30 mouse cellular contexts compared by ENCODE assay signal in genomic region chr16:90315881-90316280, GRCm38 (mm10). TPM values are rescaled to one million over a fixed set of nuclear protein-coding genes. Genes with fewer than 3 reads are reported as not detected.
DNase-seq lines count a peak whose midpoint lies in the region; ATAC-seq and TF ChIP-seq lines count a peak whose summit lies in the region.
"Had no signal": no experiment of that assay in that cellular context is flagged by ENCODE, and none has a peak within 500 bp of the region (broad histone marks: within the 10 kb centered on the region; RNA-seq: fewer than 3 reads in every experiment).

No protein-coding gene starts in this region.

- no peaks in the 10 kb centered on the region for H3K9me3 ChIP-seq in midbrain, embryonic 11.5 days (ENCODE audit: control insufficient read depth, low read length)
- no peaks in the 10 kb centered on the region for H3K9me3 ChIP-seq in midbrain, postnatal 0 days (ENCODE audit: low read length)
- H3K9me3 ChIP-seq: forebrain, embryonic 10.5 days; forebrain, embryonic 13.5 days; heart, embryonic 12.5 days; heart, embryonic 15.5 days had no signal

- no peak overlapping the region for H3K4me3 ChIP-seq in midbrain, embryonic 11.5 days (ENCODE audit: low read depth, low read length)
- H3K4me3 ChIP-seq in midbrain, postnatal 0 days (ENCODE audit: low read depth, low read length): no peak overlapping the region
- H3K4me3 ChIP-seq: forebrain, embryonic 10.5 days; forebrain, embryonic 13.5 days; heart, embryonic 12.5 days; heart, embryonic 15.5 days had no signal

- WGBS in midbrain, embryonic 11.5 days: 84% methylated on average over 4 of the region's 4 CpGs
- 88% methylated on average over 4 of the region's 4 CpGs for WGBS in midbrain, postnatal 0 days

- H3K36me3 ChIP-seq in midbrain, embryonic 11.5 days (ENCODE audit: control insufficient read depth, insufficient read depth, low read length): no peaks in the 10 kb centered on the region
- H3K36me3 ChIP-seq in midbrain, postnatal 0 days (ENCODE audit: insufficient read depth, low read length): no peaks in the 10 kb centered on the region
- H3K36me3 ChIP-seq: forebrain, embryonic 10.5 days; G1E; heart, embryonic 12.5 days; heart, embryonic 15.5 days had no signal

- peak; percentile 4 for DNase-seq in adrenal gland, adult 8-10 months
- no peak for DNase-seq in adrenal gland, postnatal 4 days (ENCODE audit: low spot score in 2 of 2)
- peak; percentile 67 for DNase-seq in midbrain, embryonic 11.5 days (ENCODE audit: low spot score, missing footprints)
- DNase-seq in midbrain, postnatal 0 days (ENCODE audit: low spot score): no peak
- no peak for DNase-seq in ovary, adult 18-20 months (ENCODE audit: low spot score)
- DNase-seq: adrenal gland, adult 2 months; adrenal gland, postnatal 25 days; B cell, adult 2 months; cerebellum, adult 11-12 months; cerebellum, adult 8-10 months; cerebellum, postnatal 10 days; cerebellum, postnatal 36 days; gastrocnemius, postnatal 10 days; gastrocnemius, postnatal 36 days; heart, adult 18-20 months; heart, postnatal 10 days; heart, postnatal 4 days had no signal

- no peak for ATAC-seq in midbrain, embryonic 11.5 days (ENCODE audit: low FRiP score)
- no peak for ATAC-seq in midbrain, postnatal 0 days (ENCODE audit: low FRiP score)
- peak; percentile 73 for ATAC-seq in megakaryocyte, adult 5-6 weeks (ENCODE audit: poor library complexity, severe bottlenecking)
- no peak for ATAC-seq in activated CD4-positive, CD25-positive, alpha-beta regulatory T cell, adult 4 months
- ATAC-seq in cerebellum, adult (ENCODE audit: insufficient number of reproducible peaks, low FRiP score, low TSS enrichment): no peak
- ATAC-seq: forebrain, embryonic 13.5 days; forebrain, embryonic 16.5 days; hindbrain, postnatal 0 days; inflammation-experienced regulatory T-cells, adult 6 months; Patski had no signal

- H3K27ac ChIP-seq in midbrain, embryonic 11.5 days (ENCODE audit: low read depth, low read length): no peak overlapping the region
- no peak overlapping the region for H3K27ac ChIP-seq in midbrain, postnatal 0 days (ENCODE audit: low read depth, low read length)
- H3K27ac ChIP-seq: forebrain, embryonic 10.5 days; forebrain, embryonic 13.5 days; heart, embryonic 15.5 days; hindbrain, embryonic 14.5 days; hindbrain, postnatal 0 days had no signal

- H3K4me2 ChIP-seq in midbrain, embryonic 11.5 days: no peak overlapping the region
- no peak overlapping the region for H3K4me2 ChIP-seq in midbrain, postnatal 0 days (ENCODE audit: low read depth, low read length, poor library complexity, severe bottlenecking)
- H3K4me2 ChIP-seq: forebrain, embryonic 13.5 days; heart, embryonic 12.5 days; heart, embryonic 15.5 days; hindbrain, embryonic 14.5 days had no signal

- no peak for TF ChIP-seq CTCF in midbrain, postnatal 0 days (IDR thresholded peaks at IDR 0.05)

- no peak overlapping the region for H3K9ac ChIP-seq in midbrain, embryonic 11.5 days (ENCODE audit: low read length)
- H3K9ac ChIP-seq in midbrain, postnatal 0 days (replicated peaks; ENCODE audit: low read length, poor library complexity, severe bottlenecking): no peak overlapping the region
- H3K9ac ChIP-seq: forebrain, embryonic 13.5 days; heart, embryonic 12.5 days; heart, embryonic 15.5 days; hindbrain, embryonic 14.5 days had no signal

- no peaks in the 10 kb centered on the region for H3K4me1 ChIP-seq in midbrain, embryonic 11.5 days (ENCODE audit: control insufficient read depth, insufficient read depth, low read length)
- H3K4me1 ChIP-seq in midbrain, postnatal 0 days (ENCODE audit: insufficient read depth, low read length): no peaks in the 10 kb centered on the region
- H3K4me1 ChIP-seq: heart, embryonic 12.5 days; heart, embryonic 15.5 days had no signal

- H3K27me3 ChIP-seq in midbrain, embryonic 11.5 days (ENCODE audit: control insufficient read depth, insufficient read depth, low read length): no peaks in the 10 kb centered on the region
- H3K27me3 ChIP-seq in midbrain, postnatal 0 days (ENCODE audit: insufficient read depth, low read length): no peaks in the 10 kb centered on the region
- H3K27me3 ChIP-seq: forebrain, embryonic 13.5 days; heart, embryonic 12.5 days; heart, embryonic 15.5 days had no signal

RNA-seq across cellular contexts. Expression of gene Scaf4, which starts 31.6 kb away (rescaled TPM):
- 10 to 100 TPM; 33.2 to 72.0 (median 48.3) TPM for total RNA-seq in adrenal gland, adult 8-10 months (2022)
- total RNA-seq in adrenal gland, postnatal 4 days (2021): 10 to 100 TPM; 57.1 to 68.3 TPM
- polyA plus RNA-seq in midbrain, embryonic 11.5 days (2014; fragmentation: Nextera tagmentation; extraction: Ambion mirVana): 26.9 and 31.6 TPM in 2 replicates
- total RNA-seq in midbrain, postnatal 0 days (2014; rRNA removed): 10.7 and 25.5 TPM in 2 replicates
- polyA plus RNA-seq in midbrain, postnatal 0 days (2015; fragmentation: Nextera tagmentation; extraction: Ambion mirVana): 16.9 and 17.9 TPM in 2 replicates
- 51.5 and 58.4 TPM in 2 replicates for total RNA-seq in megakaryocyte, adult 5-6 weeks (2015)
- 19.2 and 29.1 TPM in 2 replicates for total RNA-seq in megakaryocyte, adult 5-6 weeks (2017)
- 1 to 10 TPM; 8.4 to 10.0 TPM for polyA plus RNA-seq in activated CD4-positive, CD25-positive, alpha-beta regulatory T cell, adult 4 months (2017; shearing (Covaris generic))

Comparison
In these comparisons a context has a peak if more than half of its experiments do, and no peak if none do; other contexts are left out.
1. DNase-seq: peak in adrenal gland, adult 8-10 months (single experiment) and midbrain, embryonic 11.5 days (single experiment); none in adrenal gland, postnatal 4 days (0 of 2), midbrain, postnatal 0 days (single experiment) and ovary, adult 18-20 months (single experiment).